Mouse (Mus musculus): ENCODE data around the gene Gpsm2. TPM values are rescaled to one million over a fixed set of nuclear protein-coding genes. Genes with fewer than 3 reads are reported as not detected.
"Not testable (repeated sequence)": the region's sequence is repeated elsewhere in the genome, so short reads cannot be mapped to it uniquely, and the experiment has no call there.

Gene Gpsm2
- polyA plus RNA-seq, 1 experiment from 2014 or later: 36.0 TPM

DNA sequence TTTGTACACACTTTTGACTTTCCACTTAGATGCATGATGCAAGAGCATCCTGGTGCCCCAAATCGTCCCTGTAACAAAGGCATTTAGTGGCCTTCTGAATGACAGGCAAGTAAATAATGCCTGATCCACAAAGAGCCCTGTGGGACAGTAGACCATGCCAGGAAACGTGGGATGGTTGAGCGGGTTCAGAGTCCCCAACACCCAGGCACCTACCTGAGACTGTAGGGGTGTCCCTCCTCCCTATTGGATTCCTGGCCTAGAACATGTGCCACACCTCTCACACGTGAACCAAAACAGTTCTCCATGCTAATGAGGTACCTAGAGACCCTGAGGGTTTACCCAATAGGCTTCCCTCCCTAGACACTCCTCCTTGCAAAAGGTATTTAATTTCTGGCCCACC, 41.1 kb downstream of the Gpsm2 start:
- no peak for TF ChIP-seq CTCF (IDR thresholded peaks at IDR 0.05)
- ATAC-seq (no peak), DNase-seq (ENCODE audit: low read depth, low spot score) (no peak)
- in situ Hi-C loops (cut with MboI; ENCODE audit: low pct_unique_long_range_greater_than_20kb): no loop called here
- POLR2A ChIA-PET: interaction anchor here (1.5 kb wide), 1 partner anchor 8 kb away, joined by 4 read pairs; no protein-coding TSS in a partner anchor
- CTCF ChIA-PET: no interaction called here
- no peaks in the 10 kb centered on the region for H3K27me3 ChIP-seq

DNA sequence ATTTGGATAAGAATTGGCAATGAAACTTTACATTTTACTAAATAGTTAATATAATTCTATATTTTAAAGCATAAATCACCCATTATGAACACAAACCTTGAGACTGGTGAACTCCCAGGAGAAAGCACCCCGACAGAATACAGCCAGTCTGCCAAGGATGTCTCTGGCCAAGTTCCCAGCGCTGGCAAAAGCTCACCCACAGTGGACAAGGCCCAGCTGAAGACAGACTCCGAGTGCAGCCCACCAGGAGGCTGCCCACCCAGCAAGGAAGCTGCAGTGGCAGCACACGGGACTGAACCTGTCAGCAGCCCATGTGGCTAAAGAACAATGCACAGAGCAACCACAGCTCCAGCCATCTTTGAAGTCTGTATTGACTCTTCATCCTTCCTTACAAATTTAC, 45.5 kb downstream of the Gpsm2 start:
- in situ Hi-C loops (cut with MboI; ENCODE audit: low pct_unique_long_range_greater_than_20kb): no loop called here
- DNase-seq (ENCODE audit: low read depth, low spot score) (no peak), ATAC-seq (no peak)
- no peak for TF ChIP-seq CTCF (IDR thresholded peaks at IDR 0.05)
- H3K27me3 ChIP-seq: no peaks in the 10 kb centered on the region
- ChIA-PET POLR2A (no interaction called here), CTCF (interaction anchor here (1.2 kb wide), 1 partner anchor 24 kb away, joined by 3 read pairs; no protein-coding TSS in a partner anchor)

GRCm38 (mm10) chr3:108660941-108661340, 61.2 kb downstream of the Gpsm2 start:
- POLR2A ChIA-PET: no interaction called here
- peak; percentile 55 for TF ChIP-seq CTCF (IDR thresholded peaks at IDR 0.05)
- CTCF ChIA-PET: interaction anchor here (1.0 to 1.9 kb wide), 5 partner anchors 9 to 260 kb away, joined by 3 to 4 read pairs (median 3); no protein-coding TSS in a partner anchor
- ATAC-seq: no peak
- no peak for DNase-seq (ENCODE audit: low read depth, low spot score)
- no peaks in the 10 kb centered on the region for H3K27me3 ChIP-seq
- in situ Hi-C loops (cut with MboI; ENCODE audit: low pct_unique_long_range_greater_than_20kb): no loop called here

DNA sequence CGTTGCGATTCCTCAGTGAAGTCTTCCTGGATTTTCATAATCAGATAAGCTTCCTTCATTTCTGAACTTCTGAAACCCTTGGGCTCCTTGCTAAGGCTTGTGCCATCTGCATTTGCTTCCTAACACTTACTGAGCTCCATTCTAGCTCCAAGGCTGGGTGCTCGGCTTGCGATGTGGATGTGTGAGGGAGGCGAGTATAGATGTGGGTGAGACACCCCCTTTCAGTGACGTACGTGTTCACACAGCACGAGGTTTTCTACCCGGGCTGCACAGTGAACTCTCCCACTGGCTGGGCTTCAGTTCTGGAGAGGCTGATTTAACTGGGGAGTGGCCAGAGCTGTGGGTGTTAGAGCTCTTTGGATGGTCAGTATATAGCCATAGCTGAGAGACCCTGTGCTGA, 63.5 kb downstream of the Gpsm2 start:
- ChIA-PET CTCF (interaction anchor here (1.1 kb wide), 1 partner anchor 11 kb away, joined by 4 read pairs; no protein-coding TSS in a partner anchor), POLR2A (no interaction called here)
- H3K27me3 ChIP-seq: no peaks in the 10 kb centered on the region
- ATAC-seq (no peak), DNase-seq (ENCODE audit: low read depth, low spot score) (no peak)
- in situ Hi-C loops (cut with MboI; ENCODE audit: low pct_unique_long_range_greater_than_20kb): no loop called here
- TF ChIP-seq CTCF (IDR thresholded peaks at IDR 0.05): no peak

- TF ChIP-seq CTCF (IDR thresholded peaks at IDR 0.05): no peak
- ATAC-seq (no peak), DNase-seq (ENCODE audit: low read depth, low spot score) (no peak)
- ChIA-PET POLR2A (interaction anchor here (0.6 kb wide), 2 partner anchors 248 to 268 kb away, joined by 3 to 4 read pairs; no protein-coding TSS in a partner anchor), CTCF (interaction anchor here (0.8 kb wide), 1 partner anchor 10 kb away, joined by 4 read pairs; no protein-coding TSS in a partner anchor)
- H3K27me3 ChIP-seq: no peaks in the 10 kb centered on the region
- in situ Hi-C loops (cut with MboI; ENCODE audit: low pct_unique_long_range_greater_than_20kb): no loop called here
These were observed 66.6 kb downstream of the Gpsm2 start for GRCm38 (mm10) chr3:108655486-108655885.

DNA sequence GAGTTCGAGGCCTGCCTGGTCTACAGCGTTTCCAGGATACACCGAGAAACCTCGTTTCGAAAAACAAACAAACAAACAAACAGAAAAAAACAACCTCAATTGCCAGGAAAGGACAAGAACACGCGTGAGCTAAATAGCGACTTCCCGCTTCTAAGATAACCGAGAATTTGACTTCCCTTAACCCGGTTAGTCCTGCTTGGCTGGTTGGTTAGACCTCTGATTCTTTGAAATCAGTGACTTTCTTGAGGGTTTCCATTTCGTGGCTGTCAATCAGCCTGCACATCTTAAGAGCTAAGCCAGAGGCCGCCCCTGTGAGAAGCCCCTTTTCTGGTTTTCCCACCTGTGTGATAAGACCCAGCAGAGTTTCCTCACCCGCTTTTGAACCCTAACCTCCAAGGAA, 67.5 kb downstream of the Gpsm2 start:
- POLR2A ChIA-PET: no interaction called here
- in situ Hi-C loops (cut with MboI; ENCODE audit: low pct_unique_long_range_greater_than_20kb): no loop called here
- no peak for ATAC-seq
- CTCF ChIA-PET: no interaction called here
- TF ChIP-seq CTCF (IDR thresholded peaks at IDR 0.05): no peak
- H3K27me3 ChIP-seq: no peaks in the 10 kb centered on the region
- no peak for DNase-seq (ENCODE audit: low read depth, low spot score)

GRCm38 (mm10) chr3:108653710-108654379, 68.3 kb downstream of the Gpsm2 start, which contains the start of gene Clcc1:
TSS of gene Clcc1 (plus strand) at chr3:108653913.
- DNase-seq (ENCODE audit: low read depth, low spot score): peak; percentile 77
- ChIA-PET CTCF (no interaction called here), POLR2A (interaction anchor here (1.4 to 1.5 kb wide), 2 partner anchors 10 to 193 kb away, joined by 3 to 4 read pairs; no protein-coding TSS in a partner anchor)
- in situ Hi-C loops (cut with MboI; ENCODE audit: low pct_unique_long_range_greater_than_20kb): no loop called here
- TF ChIP-seq CTCF (IDR thresholded peaks at IDR 0.05): no peak
- H3K27me3 ChIP-seq: no peaks in the 10 kb centered on the region
- ATAC-seq: peak; percentile 95

DNA sequence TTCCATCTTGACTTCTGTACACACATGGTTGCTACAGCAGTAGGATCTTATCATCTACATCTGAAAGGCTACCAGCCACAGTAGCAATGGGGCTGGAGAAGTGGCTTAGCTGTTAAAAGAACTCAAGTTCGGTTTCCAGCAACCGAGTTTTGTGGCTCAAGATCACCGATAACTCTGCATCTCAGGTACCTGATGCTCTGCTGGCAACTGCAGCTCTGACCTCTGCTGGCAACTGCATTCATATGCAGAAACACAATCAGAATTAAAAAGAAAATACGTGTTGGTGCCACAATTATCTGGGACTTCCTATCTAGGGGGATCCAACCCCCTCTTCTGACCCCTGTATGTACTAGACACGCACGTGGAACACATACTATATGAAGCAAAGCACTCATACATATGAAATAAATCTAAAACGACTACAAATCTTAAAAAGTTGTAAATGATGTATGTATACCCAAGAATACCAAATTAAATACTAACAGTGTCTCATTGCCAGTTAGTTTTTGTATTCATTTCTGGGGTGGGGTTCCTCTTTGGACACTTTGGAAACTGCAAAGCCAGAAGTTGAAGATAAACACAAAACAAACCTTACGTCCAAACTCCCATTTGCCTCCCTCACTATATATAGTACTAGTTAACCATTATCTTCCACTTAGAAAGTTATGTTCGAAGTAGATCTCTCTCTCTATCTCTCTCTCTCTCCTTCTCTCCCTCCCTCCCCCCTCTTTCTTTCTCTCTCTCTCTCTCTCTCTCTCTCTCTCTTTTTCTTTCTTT, 69.1 kb downstream of the Gpsm2 start:
- CTCF ChIA-PET: interaction anchor here (0.8 to 1.7 kb wide), 9 partner anchors 10 to 252 kb away, joined by 3 to 7 read pairs (median 4); no protein-coding TSS in a partner anchor
- in situ Hi-C loops (cut with MboI; ENCODE audit: low pct_unique_long_range_greater_than_20kb): no loop called here
- ATAC-seq: no peak
- POLR2A ChIA-PET: interaction anchor here (1.4 to 1.5 kb wide), 2 partner anchors 9 to 192 kb away, joined by 3 to 4 read pairs; no protein-coding TSS in a partner anchor
- no peaks in the 10 kb centered on the region for H3K27me3 ChIP-seq
- peak; percentile 60 for TF ChIP-seq CTCF (IDR thresholded peaks at IDR 0.05)
- DNase-seq (ENCODE audit: low read depth, low spot score): no peak

DNA sequence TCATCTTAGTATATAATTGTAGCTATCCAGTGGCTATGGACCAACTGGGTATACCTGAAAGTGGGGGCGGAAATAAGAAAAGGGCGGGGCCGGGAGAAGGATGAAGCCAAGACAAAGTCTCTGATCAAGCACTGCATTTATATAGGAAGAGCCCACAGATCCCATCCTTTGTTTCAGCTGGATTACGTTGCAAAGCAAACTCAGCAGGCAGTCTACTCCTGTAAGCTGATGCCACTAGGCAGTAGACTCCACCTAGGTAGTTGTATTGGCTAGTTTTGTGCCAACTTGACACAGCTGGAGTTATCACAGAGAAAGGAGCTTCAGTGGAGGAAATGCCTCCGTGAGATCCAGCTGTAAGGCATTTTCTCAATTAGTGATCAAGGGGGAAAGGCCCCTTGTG, 74.4 kb downstream of the Gpsm2 start:
- ChIA-PET CTCF (interaction anchor here (0.7 to 1.7 kb wide), 2 partner anchors 10 to 24 kb away, joined by 3 to 4 read pairs; no protein-coding TSS in a partner anchor), POLR2A (interaction anchor here (0.6 to 0.7 kb wide), 3 partner anchors 8 to 793 kb away, joined by 3 to 7 read pairs (median 3); no protein-coding TSS in a partner anchor)
- in situ Hi-C loops (cut with MboI; ENCODE audit: low pct_unique_long_range_greater_than_20kb); ATAC-seq; H3K27me3 ChIP-seq; DNase-seq (ENCODE audit: low read depth, low spot score): not testable (repeated sequence)

DNA sequence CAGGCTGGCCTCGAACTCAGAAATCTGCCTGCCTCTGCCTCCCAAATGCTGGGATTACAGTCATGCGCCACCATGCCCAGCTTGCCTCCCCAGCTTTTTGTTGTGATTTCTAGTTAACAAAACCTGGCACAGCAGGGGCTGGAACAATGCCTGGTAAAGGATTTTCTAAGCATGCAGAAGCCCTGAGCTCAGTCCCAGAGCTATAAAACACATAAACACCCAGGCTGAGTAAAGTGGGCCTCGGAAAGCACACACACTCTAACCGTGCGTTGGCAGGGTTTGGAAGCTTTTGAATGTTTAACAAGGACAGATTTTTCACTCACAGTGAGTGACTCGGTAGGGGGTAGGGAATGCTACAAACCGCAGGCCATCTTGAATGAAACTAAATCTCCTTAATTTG, 76.1 kb downstream of the Gpsm2 start:
- ChIA-PET POLR2A (interaction anchor here (0.6 to 1.2 kb wide), 2 partner anchors 28 to 33 kb away, joined by 3 to 4 read pairs; no protein-coding TSS in a partner anchor), CTCF (interaction anchor here (0.8 to 2.3 kb wide), 9 partner anchors 15 to 244 kb away, joined by 3 to 7 read pairs (median 3); no protein-coding TSS in a partner anchor)
- in situ Hi-C loops (cut with MboI; ENCODE audit: low pct_unique_long_range_greater_than_20kb): no loop called here
- no peak for TF ChIP-seq CTCF (IDR thresholded peaks at IDR 0.05)
- H3K27me3 ChIP-seq: no peaks in the 10 kb centered on the region
- ATAC-seq (no peak), DNase-seq (ENCODE audit: low read depth, low spot score) (peak; percentile 69)
